In genomic region chr8:90276722-90277121, GRCm38 (mm10) we compare ENCODE assay signal across 13 mouse cellular contexts.
A peak's percentile ranks its signal among the peaks of the same experiment; 100 is the strongest.
DNase-seq lines count a peak whose midpoint lies in the region; ATAC-seq lines count a peak whose summit lies in the region.
"Had no signal": no experiment of that assay in that cellular context is flagged by ENCODE, and none has a peak within 500 bp of the region (broad histone marks: within the 10 kb centered on the region; RNA-seq: fewer than 3 reads in every experiment).

No protein-coding gene starts in this region.

- no peak overlapping the region for H3K9ac ChIP-seq in kidney, embryonic 14.5 days (ENCODE audit: low read depth, low read length)
- H3K9ac ChIP-seq in hindbrain, embryonic 14.5 days: no peak overlapping the region

- no peaks in the 10 kb centered on the region for H3K4me1 ChIP-seq in kidney, embryonic 14.5 days (ENCODE audit: control insufficient read depth, insufficient read depth, low read length)
- H3K4me1 ChIP-seq in hindbrain, embryonic 14.5 days (replicated peaks; ENCODE audit: control insufficient read depth, insufficient read depth, low read length): peaks cover 53% of the 10 kb centered on the region

- no peaks in the 10 kb centered on the region for H3K9me3 ChIP-seq in kidney, embryonic 14.5 days (ENCODE audit: control insufficient read depth, low read length)
- H3K9me3 ChIP-seq in hindbrain, embryonic 14.5 days (ENCODE audit: control insufficient read depth, low read length): no peaks in the 10 kb centered on the region

- no peak overlapping the region for H3K4me3 ChIP-seq in kidney, embryonic 14.5 days (ENCODE audit: low read length)
- H3K4me3 ChIP-seq in hindbrain, embryonic 14.5 days (replicated peaks; ENCODE audit: low read length): no peak overlapping the region

- peak; percentile 43 to 46 for DNase-seq in cerebellum, postnatal 10 days
- DNase-seq in kidney, postnatal 14 days: peak; percentile 10
- DNase-seq in hindbrain, embryonic 14.5 days (ENCODE audit: low spot score): peak; percentile 65
- peak; percentile 37 for DNase-seq in retina, embryonic 14.5 days (ENCODE audit: low spot score)
- DNase-seq in layer of hippocampus, adult 9-10 months (ENCODE audit: low spot score): no peak
- DNase-seq in lung, postnatal 4 days: no peak
- DNase-seq: adrenal gland, postnatal 25 days; cerebellum, adult 11 months; heart, adult 18-20 months; heart, postnatal 36 days; thymus, adult 18-20 months had no signal

- no peaks in the 10 kb centered on the region for H3K36me3 ChIP-seq in kidney, embryonic 14.5 days (ENCODE audit: control insufficient read depth, insufficient read depth, low read length)
- H3K36me3 ChIP-seq in hindbrain, embryonic 14.5 days (replicated peaks; ENCODE audit: control insufficient read depth, insufficient read depth): no peaks in the 10 kb centered on the region

- 66% methylated on average over 9 of the region's 9 CpGs for WGBS in kidney, embryonic 14.5 days
- 27% methylated on average over 9 of the region's 9 CpGs for WGBS in hindbrain, embryonic 14.5 days

- H3K27me3 ChIP-seq in kidney, embryonic 14.5 days (ENCODE audit: control insufficient read depth, insufficient read depth, low read length): no peaks in the 10 kb centered on the region
- H3K27me3 ChIP-seq in hindbrain, embryonic 14.5 days (ENCODE audit: control insufficient read depth, insufficient read depth, low read length): no peaks in the 10 kb centered on the region

- no peak overlapping the region for H3K4me2 ChIP-seq in kidney, embryonic 14.5 days (replicated peaks; ENCODE audit: low read depth, low read length)
- peak overlapping the region; percentile 6; the same call in 1 of the 2 replicates for H3K4me2 ChIP-seq in hindbrain, embryonic 14.5 days (replicated peaks)

- no peak overlapping the region for H3K27ac ChIP-seq in kidney, embryonic 14.5 days (ENCODE audit: low read depth, low read length)
- peak overlapping the region; percentile 39; the same call in 1 of the 2 replicates for H3K27ac ChIP-seq in hindbrain, embryonic 14.5 days

- ATAC-seq in cerebellum, adult (ENCODE audit: insufficient number of reproducible peaks, low FRiP score, low TSS enrichment): no peak
- ATAC-seq in kidney, embryonic 14.5 days (ENCODE audit: low FRiP score, low TSS enrichment): no peak
- ATAC-seq in hindbrain, embryonic 14.5 days (ENCODE audit: low FRiP score): peak; percentile 61; the same call in 1 of the 2 replicates

Comparison
In these comparisons a context has a peak if more than half of its experiments do, and no peak if none do; other contexts are left out.
1. DNase-seq: peak in cerebellum, postnatal 10 days (2 of 2), kidney, postnatal 14 days (single experiment), hindbrain, embryonic 14.5 days (single experiment) and retina, embryonic 14.5 days (single experiment); none in layer of hippocampus, adult 9-10 months (single experiment) and lung, postnatal 4 days (0 of 2).